Mouse (Mus musculus) CH12.LX (cell line): ENCODE measurements around the gene Tgif2. TPM values are rescaled to one million over a fixed set of nuclear protein-coding genes. Genes with fewer than 3 reads are reported as not detected.

Experiments used
- DNase-seq: peaks from one replicate; pipeline ENCODE4 v3.0.0-alpha.2; 2013; ENCODE audit errors: extremely low read depth
- H3K27ac ChIP-seq: 2 replicates; pipeline ENCODE4 v1.5.1; 2012; ENCODE audit warnings: low read depth, mild to moderate bottlenecking, control low read depth, moderate library complexity; ENCODE audit not compliant: insufficient read depth
- H3K27me3 ChIP-seq: replicated peaks from 2 replicates; pipeline ENCODE3; 2012; ENCODE audit warnings: inconsistent platforms
- H3K36me3 ChIP-seq, 2 experiments: replicated peaks in 1 of 2; 2 replicates each; pipeline versions ENCODE3 to v1.6.1; 2012; ENCODE audit warnings: inconsistent platforms in 1 of 2, low read length in 1 of 2, mild to moderate bottlenecking in 1 of 2, mixed read lengths in 1 of 2, moderate library complexity in 1 of 2; ENCODE audit not compliant: control insufficient read depth in 1 of 2, insufficient read depth in 1 of 2
- H3K4me1 ChIP-seq, 2 experiments: 2 replicates each; pipeline ENCODE4 v1.6.1; 2012; ENCODE audit warnings: inconsistent platforms in 1 of 2, moderate library complexity in 1 of 2; ENCODE audit not compliant: insufficient read depth in 2 of 2, control insufficient read depth in 1 of 2
- H3K4me2 ChIP-seq: 2 replicates; pipeline ENCODE4 v1.6.1; 2012; ENCODE audit warnings: low read depth, mild to moderate bottlenecking, control low read depth; ENCODE audit not compliant: poor library complexity, insufficient read depth, severe bottlenecking
- H3K4me3 ChIP-seq, 3 experiments: fragments of 150-350 bp in 1 of 3; sonication (generic) in 1 of 3; replicated peaks in 1 of 3; 2 replicates each; pipeline versions ENCODE3 to v1.5.1; 2011 to 2012; ENCODE audit warnings: low read depth in 2 of 3, low read length in 2 of 3, mild to moderate bottlenecking in 2 of 3, moderate library complexity in 2 of 3, control low read depth in 1 of 3, improper control_type of control experiment in 1 of 3, inconsistent platforms in 1 of 3, mixed read lengths in 1 of 3; ENCODE audit not compliant: poor library complexity in 1 of 3
- H3K79me2 ChIP-seq: replicated peaks from 2 replicates; pipeline ENCODE4 v1.6.1; 2012; ENCODE audit warnings: mild to moderate bottlenecking, moderate library complexity; ENCODE audit not compliant: control insufficient read depth, poor library complexity, insufficient read depth, severe bottlenecking; ENCODE audit errors: extremely low read depth
- H3K9ac ChIP-seq: 2 replicates; pipeline ENCODE4 v1.6.1; 2012; ENCODE audit warnings: low read depth, mild to moderate bottlenecking, control low read depth, moderate library complexity; ENCODE audit not compliant: insufficient read depth
- H3K9me3 ChIP-seq: replicated peaks from 2 replicates; pipeline ENCODE3; 2012; ENCODE audit warnings: low read length, inconsistent platforms, mixed read lengths
- BHLHE40 ChIP-seq: IDR thresholded peaks from 2 replicates; pipeline ENCODE4 v1.6.1; 2011; ENCODE audit warnings: mild to moderate bottlenecking, low read depth, low read length, improper control_type of control experiment
- CHD2 ChIP-seq: IDR thresholded peaks from 2 replicates; pipeline ENCODE4 v1.6.1; 2011; ENCODE audit warnings: low read length, improper control_type of control experiment
- E2F4 ChIP-seq: IDR thresholded peaks from 2 replicates; pipeline ENCODE4 v1.6.1; 2011; ENCODE audit warnings: low read depth, low read length, improper control_type of control experiment; ENCODE audit not compliant: insufficient replicate concordance
- ELF1 ChIP-seq: IDR thresholded peaks from 2 replicates; pipeline ENCODE4 v1.6.1; 2014; ENCODE audit warnings: low read depth, mild to moderate bottlenecking, inconsistent platforms, low read length, improper control_type of control experiment
- EP300 ChIP-seq: IDR thresholded peaks from 2 replicates; pipeline ENCODE4 v1.6.1; 2011; ENCODE audit warnings: low read length, improper control_type of control experiment
- IRF4 ChIP-seq: IDR thresholded peaks from 2 replicates; pipeline ENCODE4 v1.6.1; 2014; ENCODE audit warnings: low read depth, mild to moderate bottlenecking, inconsistent platforms, low read length, improper control_type of control experiment
- JUN ChIP-seq: IDR thresholded peaks from 2 replicates; pipeline ENCODE4 v1.6.1; 2011; ENCODE audit warnings: low read depth, mild to moderate bottlenecking, low read length, improper control_type of control experiment, moderate library complexity; ENCODE audit not compliant: insufficient read depth
- KAT2A ChIP-seq: IDR thresholded peaks from 2 replicates; pipeline ENCODE4 v1.6.1; 2012; ENCODE audit warnings: low read length, improper control_type of control experiment, inconsistent platforms; ENCODE audit not compliant: insufficient replicate concordance
- MAFK ChIP-seq: IDR thresholded peaks from 2 replicates; pipeline ENCODE4 v1.6.1; 2011; ENCODE audit warnings: low read length, improper control_type of control experiment; ENCODE audit not compliant: insufficient replicate concordance
- MAX ChIP-seq: IDR thresholded peaks from 2 replicates; pipeline ENCODE4 v1.6.1; 2011; ENCODE audit warnings: low read length, improper control_type of control experiment
- MAZ ChIP-seq: IDR thresholded peaks from 2 replicates; pipeline ENCODE4 v1.6.1; 2012; ENCODE audit warnings: low read depth, mild to moderate bottlenecking, inconsistent platforms, low read length, improper control_type of control experiment, moderate library complexity
- MEF2A ChIP-seq: IDR thresholded peaks from 2 replicates; pipeline ENCODE4 v1.6.1; 2014; ENCODE audit warnings: low read depth, mild to moderate bottlenecking, inconsistent platforms, low read length, improper control_type of control experiment, borderline replicate concordance
- MXI1 ChIP-seq: IDR thresholded peaks from 2 replicates; pipeline ENCODE4 v1.6.1; 2011; ENCODE audit warnings: mild to moderate bottlenecking, low read depth, low read length, improper control_type of control experiment
- POLR2A ChIP-seq: IDR thresholded peaks from 2 replicates; pipeline ENCODE4 v1.6.1; 2011; ENCODE audit warnings: low read depth, mild to moderate bottlenecking, improper control_type of control experiment, low read length
- POLR2AphosphoS2 ChIP-seq: IDR thresholded peaks from 2 replicates; pipeline ENCODE4 v1.6.1; 2011; ENCODE audit warnings: low read depth, low read length, improper control_type of control experiment
- RAD21 ChIP-seq: IDR thresholded peaks from 2 replicates; pipeline ENCODE4 v1.6.1; 2011; ENCODE audit warnings: low read depth, mild to moderate bottlenecking, low read length, improper control_type of control experiment, moderate library complexity
- TCF12 ChIP-seq: IDR thresholded peaks from 2 replicates; pipeline ENCODE4 v1.6.1; 2014; ENCODE audit warnings: low read depth, mild to moderate bottlenecking, inconsistent platforms, low read length, improper control_type of control experiment
- USF2 ChIP-seq: conservative IDR thresholded peaks from 2 replicates; pipeline ENCODE4 v1.6.1; 2011; ENCODE audit warnings: low read depth, low read length, improper control_type of control experiment
- ZC3H11A ChIP-seq: IDR thresholded peaks from 2 replicates; pipeline ENCODE4 v1.6.1; 2012; ENCODE audit warnings: low read depth, mild to moderate bottlenecking, inconsistent platforms, low read length, improper control_type of control experiment
- ZKSCAN1 ChIP-seq: IDR thresholded peaks from 2 replicates; pipeline ENCODE4 v1.6.1; 2012; ENCODE audit warnings: low read depth, inconsistent platforms, low read length, improper control_type of control experiment, borderline replicate concordance
- ZMIZ1 ChIP-seq: IDR thresholded peaks from 2 replicates; pipeline ENCODE4 v1.6.1; 2012; ENCODE audit warnings: low read depth, mild to moderate bottlenecking, inconsistent platforms, low read length, improper control_type of control experiment
- ZNF384 ChIP-seq: IDR thresholded peaks from 2 replicates; pipeline ENCODE4 v1.6.1; 2012; ENCODE audit warnings: low read depth, low read length, improper control_type of control experiment, inconsistent platforms
- dilution Hi-C: fragments of 300-500 bp; cut with MboI; formaldehyde crosslinking; loops from 2 replicates; pipeline ENCODE4 v1.14.3; 2020; ENCODE audit warnings: low sequenced_read_pairs; ENCODE audit not compliant: extremely low pct_unique_long_range_greater_than_20kb, extremely low pct_ligation_motif_present
- in situ Hi-C: fragments of 300-500 bp; cut with MboI; formaldehyde crosslinking; loops from 3 replicates; pipeline ENCODE4 v1.14.3; 2019; ENCODE audit warnings: low sequenced_read_pairs, low pct_ligation_motif_present, low pct_unique_long_range_greater_than_20kb, mixed read lengths
- polyA plus RNA-seq: library from polyadenylated mRNA; unstranded; fragments of >175 nt; gene quantifications from 2 replicates; pipeline ENCODE4 v1.2.1, GENCODE M21; 2012; ENCODE audit warnings: low read depth; ENCODE audit not compliant: insufficient read length
- total RNA-seq, 2 experiments: library from RNA; depleted of rRNA; stranded (reverse); fragments of 300-350 nt in 1 of 2; fragments of >200 nt in 1 of 2; gene quantifications; 2 replicates each; pipeline ENCODE4 v1.2.3; 2012 to 2014

The Tgif2 gene
- 10.4 and 12.2 TPM in 2 replicates for total RNA-seq (2012; rRNA removed)
- total RNA-seq (2014; rRNA removed), result 10.3 TPM in 2 replicates
- polyA plus RNA-seq, result 11.1 and 11.3 TPM in 2 replicates

DNA sequence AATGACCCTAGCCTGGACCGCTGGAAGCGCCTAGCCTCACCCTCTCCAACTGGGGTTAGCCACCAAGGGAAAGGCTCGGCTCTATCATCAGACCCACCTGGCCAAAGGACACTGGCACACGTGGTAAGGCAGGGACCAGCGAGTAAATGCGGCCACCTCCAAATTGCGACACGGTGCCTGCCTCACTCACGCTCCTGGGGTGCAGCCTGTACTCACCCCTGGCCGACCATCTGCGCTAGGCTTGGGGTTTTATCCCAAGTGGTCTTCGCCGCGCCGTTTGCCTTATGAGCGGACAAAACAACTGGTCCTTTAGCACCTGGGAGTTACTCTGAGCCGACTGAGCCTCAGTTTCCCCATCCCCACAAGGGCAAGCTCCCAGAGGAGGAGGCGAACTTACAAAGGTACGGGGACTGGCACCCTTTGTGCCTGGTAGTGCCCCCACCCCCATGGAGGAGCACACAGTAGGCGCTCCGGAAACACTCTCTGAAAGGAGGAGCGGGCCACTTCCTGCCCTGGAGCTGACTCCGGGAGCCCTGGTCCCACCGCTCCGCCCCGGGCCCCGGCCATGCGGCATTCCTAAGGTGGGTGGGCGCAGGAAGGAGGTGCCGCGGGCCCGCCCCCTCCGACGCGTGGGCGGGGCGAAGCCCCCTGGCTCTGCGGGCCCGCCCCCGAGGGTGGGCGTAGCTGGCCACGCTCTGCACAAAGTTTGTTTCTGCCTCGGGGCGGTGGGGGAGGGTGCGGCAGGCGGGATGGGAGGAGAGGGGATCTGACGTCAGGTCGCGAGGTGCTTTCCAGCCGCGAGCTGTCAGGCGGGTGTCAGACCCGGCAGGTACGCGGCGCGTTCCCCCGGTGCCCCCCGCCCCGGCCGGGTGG lies at the start of gene Tgif2:
Gene Tgif2 (plus strand): TSS at position 689 of the 873 bp plus-strand sequence.
- peaks cover 0 to 21% of the 10 kb centered on the region in 2 experiments for H3K36me3 ChIP-seq
- in situ Hi-C loops, result no loop called here
- TF ChIP-seq CHD2 (peak; percentile 76), POLR2A (peak; percentile 49; the same call in 1 of the 2 replicates), JUN (no peak), KAT2A (no peak), MAZ (0 out of 2 replicates have a peak, but pooled peaks have one; percentile 48), EP300 (no peak), ZC3H11A (no peak), MAFK (no peak), MAX (no peak), TCF12 (peak; percentile 36), RAD21 (no peak), E2F4 (no peak), IRF4 (0 out of 2 replicates have a peak, but pooled peaks have one; percentile 10), BHLHE40 (no peak), MEF2A (0 out of 2 replicates have a peak, but pooled peaks have one; percentile 39), POLR2AphosphoS2 (no peak), MXI1 (peak; percentile 76; the same call in 1 of the 2 replicates), ELF1 (peak; percentile 49), ZMIZ1 (no peak), ZKSCAN1 (peak; percentile 95), ZNF384 (no peak), USF2 (no peak)
- H3K79me2 ChIP-seq, result peaks cover 18% of the 10 kb centered on the region; the same call in 1 of the 2 replicates
- peak within 1 kb of the TSS; percentile 65 for H3K9ac ChIP-seq
- no peaks in the 10 kb centered on the region for H3K27me3 ChIP-seq
- no peaks in the 10 kb centered on the region for H3K9me3 ChIP-seq
- H3K4me1 ChIP-seq, result peaks cover 4 to 37% of the 10 kb centered on the region in 2 experiments
- dilution Hi-C loops, result no loop called here
- peak; percentile 78 for DNase-seq
- peak within 1 kb of the TSS; percentile 61 to 80 (median 79) for H3K4me3 ChIP-seq
- H3K27ac ChIP-seq, result no peak within 1 kb of the TSS
- peak within 1 kb of the TSS; percentile 55 for H3K4me2 ChIP-seq
